Mouse (Mus musculus) cerebellum, postnatal 14 days (tissue): Measurements from ENCODE around the gene Cmklr1.

Experiments used
- DNase-seq, 2 experiments: peaks; one replicate each; pipeline ENCODE4 v3.0.0; 2021; ENCODE audit warnings: mixed read lengths in 2 of 2

The Cmklr1 gene

GRCm38 (mm10) chr5:113648647-113649211 is 1.5 kb downstream of the Cmklr1 start:
- no peak for DNase-seq

- no peak for DNase-seq
Observed at GRCm38 (mm10) chr5:113647141-113647540, 3.1 kb downstream of the Cmklr1 start.

DNA sequence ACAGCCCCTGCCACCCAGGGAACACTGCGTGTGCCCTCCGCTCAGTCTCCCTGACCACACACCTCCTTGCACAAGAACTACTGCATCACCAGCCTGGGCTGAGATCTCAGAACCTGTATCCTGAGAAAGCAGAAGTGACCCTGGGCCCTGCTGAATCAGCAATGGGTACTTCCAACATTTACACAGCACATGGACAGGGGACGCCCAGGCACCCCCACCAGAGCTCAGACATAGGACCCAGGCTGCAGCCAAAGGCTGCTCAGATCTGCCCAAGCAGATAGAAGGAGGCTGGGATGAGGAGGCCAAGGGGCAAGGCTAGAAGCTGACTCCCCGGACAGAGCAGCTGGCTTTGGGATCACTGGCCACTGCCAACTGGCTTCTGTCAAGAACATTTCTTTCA is 5.7 kb downstream of the Cmklr1 start:
- no peak for DNase-seq

DNA sequence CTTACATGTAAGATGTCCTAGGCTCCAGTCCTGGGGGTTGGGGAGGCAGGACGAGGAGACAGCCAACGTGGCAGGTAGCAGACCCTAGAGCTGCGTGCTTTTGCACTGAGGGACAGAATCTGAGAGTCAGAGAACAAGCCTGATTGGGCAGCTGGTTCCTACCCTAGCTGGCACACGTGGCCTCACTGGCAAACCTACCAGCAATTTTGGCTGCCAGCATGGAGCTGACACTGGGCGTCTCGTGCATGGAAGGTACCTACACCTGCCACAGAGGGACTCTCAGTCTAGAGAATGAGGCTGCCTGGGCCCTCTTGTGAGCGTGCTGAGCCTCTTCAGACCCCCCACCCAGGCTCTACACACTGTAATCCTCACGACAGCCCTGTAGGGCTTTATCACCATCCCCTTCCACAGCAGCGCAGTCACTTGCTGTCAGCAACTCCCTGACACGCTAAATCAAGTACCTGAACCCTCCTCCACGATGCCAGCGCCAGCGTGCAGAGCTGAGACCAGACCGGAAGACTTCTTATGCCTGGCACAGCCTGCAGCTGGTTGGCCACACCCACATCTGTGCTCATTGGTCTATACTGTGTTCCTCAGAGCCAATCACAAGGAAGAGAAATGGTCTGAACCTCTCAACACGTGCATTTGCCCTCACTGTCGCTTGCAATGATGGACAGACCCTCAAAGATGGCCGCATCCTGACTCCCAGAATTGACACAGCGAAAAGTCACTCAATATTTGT is 6.9 kb downstream of the Cmklr1 start:
- DNase-seq, result peak; percentile 84 to 87

GRCm38 (mm10) chr5:113641066-113641465 is 9.2 kb downstream of the Cmklr1 start:
- no peak for DNase-seq

- no peak for DNase-seq
Observed at GRCm38 (mm10) chr5:113639126-113639525, 11.1 kb downstream of the Cmklr1 start.

- peak; percentile 63 to 70 for DNase-seq
Observed at GRCm38 (mm10) chr5:113638055-113638454, 12.2 kb downstream of the Cmklr1 start.

- DNase-seq, result peak; percentile 66 to 76
Observed at GRCm38 (mm10) chr5:113637631-113638030, 12.6 kb downstream of the Cmklr1 start.

DNA sequence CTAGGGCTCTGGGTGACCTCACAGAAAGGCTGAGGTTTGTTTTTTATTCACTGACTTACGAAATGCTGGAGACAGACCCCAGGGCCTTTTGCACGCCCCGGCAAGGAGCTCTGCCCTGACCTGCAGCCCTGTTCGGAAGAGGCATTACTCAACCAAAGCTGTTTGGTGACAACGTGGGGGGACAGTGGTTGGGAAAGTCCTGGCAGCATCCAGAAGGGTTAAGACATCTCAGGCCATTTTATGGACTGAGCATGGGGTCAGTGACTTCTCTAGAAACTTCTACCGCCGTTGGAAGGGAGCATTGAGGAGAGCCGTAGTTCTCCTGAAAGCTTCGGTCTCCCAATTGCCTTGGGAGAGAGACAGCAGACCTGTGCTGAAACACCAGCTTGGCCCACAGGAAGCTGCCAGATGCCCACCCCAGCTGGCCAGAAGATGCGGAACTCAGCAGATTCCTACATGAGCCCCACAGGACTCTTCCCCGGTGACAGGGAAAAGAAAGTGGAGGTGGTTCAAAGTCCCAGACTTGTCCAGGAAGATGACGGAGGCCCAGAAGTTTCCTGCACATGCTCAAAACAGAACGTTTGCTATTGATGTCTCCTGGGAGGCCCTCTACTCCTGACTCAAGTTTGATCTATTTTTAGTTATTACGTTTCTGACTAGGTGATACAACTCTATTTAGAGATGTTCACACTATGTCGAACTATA is 14.2 kb downstream of the Cmklr1 start:
- DNase-seq, result no peak

DNA sequence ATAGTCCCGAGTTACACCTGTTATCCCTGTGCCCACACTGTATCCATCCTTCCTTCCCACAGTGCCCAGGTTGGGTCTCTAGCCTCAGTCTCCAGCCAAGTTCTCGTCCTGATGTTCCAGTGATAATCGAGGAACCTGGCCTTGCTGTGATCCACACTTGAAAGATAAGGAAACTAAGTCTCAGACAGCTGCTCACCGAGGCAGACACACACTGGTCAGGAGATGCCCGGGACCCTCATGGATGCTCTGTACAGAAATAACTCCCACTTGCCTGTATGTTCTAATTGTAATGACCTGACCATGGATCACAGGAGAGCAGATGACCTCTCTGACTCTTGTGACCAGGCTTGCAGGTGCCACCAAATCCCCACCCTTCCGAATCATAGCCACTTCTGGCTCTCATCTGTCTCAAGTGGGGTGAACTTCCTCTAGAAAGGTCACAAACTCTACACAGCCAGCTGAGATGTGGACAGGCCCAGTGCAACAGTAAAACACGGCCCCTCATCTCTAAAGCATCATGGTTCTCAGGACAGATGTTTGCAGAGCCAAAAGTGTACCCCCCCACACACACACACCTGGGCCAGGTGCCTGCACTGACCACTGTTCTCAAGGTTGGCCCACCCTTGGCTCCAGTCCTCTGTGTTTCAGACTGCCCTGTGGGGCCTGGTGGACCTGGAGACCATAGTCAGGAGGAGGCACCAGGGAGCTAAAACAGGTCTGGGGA is 15.2 kb downstream of the Cmklr1 start:
- no peak for DNase-seq

DNA sequence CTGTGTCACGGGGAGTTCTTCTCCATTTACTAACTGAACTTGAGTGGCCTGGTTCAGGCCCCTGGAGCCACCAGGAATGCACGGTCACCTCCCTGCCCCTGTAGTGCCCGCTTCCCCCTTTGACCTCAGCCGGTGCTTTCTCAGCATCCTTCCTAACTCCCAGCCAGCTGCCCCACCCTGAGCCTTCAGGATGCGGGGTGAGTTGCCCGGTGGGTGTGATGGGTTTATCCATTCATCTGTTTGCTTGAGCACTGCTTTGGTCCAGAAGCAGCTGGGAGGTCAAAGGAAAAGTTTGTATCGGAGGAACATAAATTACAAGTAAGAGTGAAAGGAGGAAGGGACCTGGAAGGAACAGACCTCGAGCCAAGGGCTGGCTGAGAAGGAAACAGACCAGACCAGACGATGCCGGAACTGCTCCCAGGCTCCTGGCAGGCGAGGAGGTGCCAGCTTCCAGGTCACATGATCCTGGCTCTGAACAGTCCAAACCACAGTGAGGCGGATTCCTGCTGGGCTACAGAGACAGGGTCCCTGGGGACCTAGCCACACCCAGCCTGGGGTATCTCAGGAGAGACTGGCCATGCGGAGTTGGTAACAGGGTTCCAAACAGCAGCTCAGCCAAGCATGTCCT is 16.1 kb downstream of the Cmklr1 start:
- DNase-seq, result peak; percentile 86 to 87

GRCm38 (mm10) chr5:113633037-113633714 is 17.1 kb downstream of the Cmklr1 start:
- DNase-seq, result no peak

- DNase-seq, result no peak
Observed at GRCm38 (mm10) chr5:113630116-113630515, 20.1 kb downstream of the Cmklr1 start.

DNA sequence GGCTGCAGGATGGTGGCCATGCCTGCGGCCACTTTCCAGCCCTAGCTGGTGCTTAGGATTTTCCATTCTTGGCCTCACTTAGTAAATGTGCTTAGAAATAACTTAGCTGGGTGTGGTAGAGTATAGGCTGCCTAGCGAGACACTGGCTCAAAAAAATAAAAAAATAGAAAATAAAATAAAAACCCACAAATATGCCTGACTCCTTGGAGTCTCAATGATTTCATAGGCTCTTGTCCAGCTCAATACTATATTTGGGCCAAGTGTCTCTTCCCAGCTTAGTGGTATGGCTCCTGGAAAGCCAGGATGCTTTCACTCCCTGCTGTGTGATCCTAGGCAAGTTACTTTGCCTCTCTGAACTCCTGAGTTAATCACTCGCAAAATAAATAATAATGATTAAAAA is 21.0 kb downstream of the Cmklr1 start:
- DNase-seq, result no peak

DNA sequence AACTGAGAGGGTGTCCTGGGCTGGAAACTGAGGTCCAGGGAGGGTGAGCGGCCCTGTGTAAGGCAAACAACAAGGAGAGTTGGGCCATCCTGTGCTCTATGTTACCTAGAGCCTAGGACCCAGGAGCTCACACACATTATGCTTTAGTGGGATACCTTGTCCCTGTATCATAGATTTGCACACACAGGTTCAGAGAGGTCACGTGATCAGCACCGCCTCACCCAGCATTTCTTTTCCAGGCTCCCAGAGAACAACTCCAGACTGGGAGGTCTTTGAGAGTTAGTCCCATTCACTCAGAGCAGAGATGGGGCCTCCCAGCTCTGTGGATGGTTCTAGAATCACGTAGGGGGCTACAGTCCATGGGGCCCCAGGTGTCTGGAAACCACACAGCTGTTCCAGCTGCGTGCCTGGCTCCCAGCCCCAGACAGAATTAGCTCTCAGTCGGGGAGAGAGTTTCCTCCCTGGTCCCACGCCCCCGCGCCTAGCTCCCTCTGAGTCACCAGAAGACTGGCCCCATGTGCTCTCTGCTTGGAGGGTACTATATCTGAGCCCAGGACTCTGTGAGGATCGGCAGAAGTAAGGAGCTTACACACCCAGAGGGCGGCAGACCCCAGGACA is 22.3 kb downstream of the Cmklr1 start:
- no peak for DNase-seq

GRCm38 (mm10) chr5:113626991-113627390 is 23.2 kb downstream of the Cmklr1 start:
- DNase-seq, result no peak

GRCm38 (mm10) chr5:113626352-113626751 is 23.9 kb downstream of the Cmklr1 start:
- DNase-seq, result no peak

DNA sequence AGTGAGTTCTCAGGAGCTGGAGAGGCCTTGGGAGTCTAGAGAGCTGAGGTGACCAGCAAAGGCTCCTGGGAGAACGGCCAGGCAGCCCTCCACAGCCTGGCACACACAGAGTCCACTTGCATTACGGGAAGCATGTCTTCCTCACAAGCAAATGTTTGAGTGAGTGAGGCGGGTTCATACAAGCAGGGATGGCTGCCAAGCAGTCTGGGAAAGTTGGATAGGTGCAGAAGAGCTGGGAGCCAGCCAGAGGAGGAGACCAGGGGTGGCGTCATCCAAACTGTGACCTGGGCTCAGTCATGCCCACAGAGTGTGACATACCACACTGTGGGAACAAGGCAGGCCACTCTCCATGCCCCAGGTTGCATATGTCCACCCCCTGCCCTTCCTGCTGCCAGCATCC is 25.2 kb downstream of the Cmklr1 start:
- peak; percentile 72 to 75 for DNase-seq

DNA sequence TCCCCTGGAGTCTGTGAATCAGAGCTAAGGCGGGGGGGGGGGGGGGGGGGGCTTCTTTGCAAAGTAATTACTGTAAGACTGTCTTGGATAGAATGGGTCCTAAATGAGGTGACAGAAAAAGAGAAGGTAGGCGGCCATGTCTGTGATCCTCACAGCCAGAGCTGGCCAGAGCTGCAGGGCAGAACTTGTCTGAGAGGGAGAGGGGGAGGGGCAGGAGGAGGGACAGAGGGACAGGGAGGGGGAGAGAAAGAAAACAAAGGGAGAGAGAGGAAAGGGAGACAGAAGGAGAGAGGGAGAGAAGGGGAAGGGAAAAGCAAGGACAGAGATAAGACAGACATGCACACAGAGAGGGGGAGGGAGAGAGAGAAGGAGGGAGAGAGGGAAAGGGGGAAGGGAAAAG is 27.2 kb downstream of the Cmklr1 start:
- peak in 1 of 2 experiments; percentile 53 for DNase-seq

DNA sequence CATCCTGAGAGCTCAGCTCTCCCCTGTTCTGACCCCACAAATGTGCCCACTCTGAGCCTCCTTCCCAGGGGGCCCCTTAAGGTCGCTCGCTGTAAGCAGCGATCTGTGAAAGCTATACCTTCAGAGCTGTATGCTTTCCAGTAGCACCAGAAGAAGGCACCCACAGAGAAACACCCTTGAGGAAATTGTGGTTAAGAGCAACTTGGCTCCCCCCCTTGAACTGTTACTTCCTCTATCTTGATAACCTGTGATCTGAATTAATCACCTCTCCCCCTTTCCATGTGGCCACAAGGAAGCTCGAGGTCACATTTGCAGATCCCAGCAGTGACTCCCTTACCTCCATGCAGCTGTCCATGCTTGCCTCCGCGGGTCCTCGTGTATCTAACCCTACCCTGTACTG is 29.2 kb downstream of the Cmklr1 start:
- DNase-seq, result no peak

DNA sequence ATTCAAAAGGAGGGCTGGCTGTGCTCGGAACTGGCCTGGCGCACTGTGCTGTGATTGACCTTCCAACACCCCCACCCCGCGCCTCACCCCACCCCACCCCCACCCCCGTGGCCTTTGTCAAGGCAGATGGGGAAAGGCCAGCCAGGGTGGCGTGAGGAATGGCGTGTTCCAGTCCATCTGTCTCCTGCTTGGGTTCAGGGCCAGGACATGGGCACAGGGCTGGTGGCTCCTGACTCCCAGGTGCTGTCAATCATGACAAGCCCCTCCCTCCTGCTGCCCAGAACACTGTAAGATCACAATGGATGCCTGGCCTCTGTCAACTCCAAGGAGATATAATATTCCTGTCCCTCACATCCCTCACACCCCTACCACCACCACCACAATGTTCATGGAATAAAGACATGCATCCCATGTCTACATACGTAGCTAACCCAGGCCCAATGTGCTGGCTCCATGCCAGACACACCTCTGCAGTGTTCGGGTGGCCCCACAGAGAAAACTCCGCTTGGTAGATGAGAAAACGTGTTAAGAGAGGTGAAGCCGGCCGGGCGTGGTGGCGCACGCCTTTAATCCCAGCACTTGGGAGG is 30.0 kb downstream of the Cmklr1 start:
- DNase-seq, result peak; percentile 73 to 74
